Mouse (Mus musculus) skeletal muscle tissue, adult 2 months (tissue): ENCODE data around the gene Mis12.

ENCODE experiments used
- DNase-seq: peaks from one replicate; pipeline ENCODE4 v3.0.0-alpha.2; 2012; ENCODE audit warnings: low read depth, low spot score

Mis12 gene

DNA sequence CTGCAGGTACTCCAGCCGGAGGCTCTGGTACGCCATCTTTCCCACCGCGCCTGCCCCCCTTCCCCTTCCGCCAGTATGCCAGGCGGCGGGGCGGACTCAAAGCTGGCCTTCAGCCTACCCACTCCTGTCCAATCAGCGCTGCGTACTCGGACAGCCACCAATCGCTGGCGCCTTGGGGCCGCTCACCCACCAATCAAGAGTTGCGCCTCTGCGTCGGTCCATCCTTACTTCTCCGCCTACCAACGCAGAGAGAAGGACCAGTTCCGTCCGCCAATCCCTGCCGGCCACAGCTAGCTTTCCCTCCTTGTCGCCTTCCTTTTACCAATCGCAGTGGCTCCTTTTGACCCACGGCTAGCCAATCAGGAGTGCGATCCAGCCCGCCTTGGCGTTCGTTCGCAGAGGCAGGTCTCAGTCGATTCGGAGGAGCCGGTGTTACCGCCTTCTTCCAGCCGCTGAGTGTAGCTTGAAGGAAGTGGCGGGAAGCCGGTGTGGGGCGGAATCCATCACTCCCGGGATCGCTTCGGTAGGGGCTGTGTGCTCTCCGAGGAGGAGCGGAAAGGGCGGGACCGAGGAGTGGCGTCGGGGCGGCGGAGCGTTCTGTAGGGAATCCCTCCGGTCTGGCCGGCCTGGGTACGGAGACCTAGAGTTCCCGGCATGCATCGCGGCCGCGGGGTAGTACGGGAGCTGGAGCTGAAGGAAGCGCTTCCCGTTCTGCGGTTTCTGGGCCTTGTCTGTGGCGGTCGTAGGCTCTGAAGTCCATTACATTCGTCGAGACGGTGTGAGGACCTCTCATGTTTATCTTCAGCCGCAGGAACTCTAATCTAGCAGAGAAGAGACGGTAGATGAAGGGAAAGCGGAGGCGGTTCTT is at the start of gene Mis12, which contains the start of gene Derl2:
Gene Mis12, plus strand, starts transcription at position 411 of the 868 bp plus-strand sequence.
Gene Derl2, minus strand, starts transcription at position 641 of the 868 bp plus-strand sequence.
- DNase-seq: peak; percentile 99

DNA sequence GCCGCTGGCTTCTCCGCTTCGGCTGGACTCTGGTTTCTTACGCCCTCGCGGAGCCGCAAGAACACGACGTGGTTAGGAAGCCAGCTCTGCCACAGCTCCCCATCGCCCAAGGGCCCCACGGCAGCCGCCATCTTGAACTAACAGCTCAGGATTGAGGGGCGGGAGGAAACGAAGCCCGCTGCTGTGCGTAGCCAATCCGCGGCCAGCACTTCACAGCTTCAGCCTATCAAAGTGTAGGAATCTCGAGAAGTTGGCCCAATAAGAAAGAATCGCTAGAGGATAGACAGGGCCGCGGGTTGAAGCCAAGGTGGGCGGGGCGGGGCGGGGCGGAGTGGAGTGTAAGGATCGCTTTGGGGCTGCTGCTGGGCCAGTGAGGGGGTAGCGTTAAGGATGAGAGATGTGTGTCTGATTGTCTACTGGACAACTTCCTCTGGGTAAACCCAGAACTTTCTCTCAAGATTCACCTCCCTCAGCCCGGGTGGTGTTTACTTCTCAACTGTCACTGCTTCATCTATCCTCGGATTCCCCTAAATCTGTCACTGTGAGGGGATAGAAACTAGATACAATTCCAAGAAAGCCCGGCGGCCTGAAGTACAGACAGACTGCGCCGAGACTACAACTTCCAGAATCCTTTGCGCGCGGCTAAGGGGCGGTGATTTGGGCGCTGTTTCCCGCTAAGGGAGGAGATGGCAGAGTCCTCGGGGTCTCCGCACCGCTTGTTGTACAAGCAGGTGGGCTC is 49.4 kb upstream of the Mis12 start, which contains the start of the genes Nup88 and Rpain:
Gene Nup88, minus strand, starts transcription at position 153 of the 739 bp plus-strand sequence.
Gene Rpain, plus strand, starts transcription at position 393 of the 739 bp plus-strand sequence.
- peak; percentile 96 for DNase-seq

DNA sequence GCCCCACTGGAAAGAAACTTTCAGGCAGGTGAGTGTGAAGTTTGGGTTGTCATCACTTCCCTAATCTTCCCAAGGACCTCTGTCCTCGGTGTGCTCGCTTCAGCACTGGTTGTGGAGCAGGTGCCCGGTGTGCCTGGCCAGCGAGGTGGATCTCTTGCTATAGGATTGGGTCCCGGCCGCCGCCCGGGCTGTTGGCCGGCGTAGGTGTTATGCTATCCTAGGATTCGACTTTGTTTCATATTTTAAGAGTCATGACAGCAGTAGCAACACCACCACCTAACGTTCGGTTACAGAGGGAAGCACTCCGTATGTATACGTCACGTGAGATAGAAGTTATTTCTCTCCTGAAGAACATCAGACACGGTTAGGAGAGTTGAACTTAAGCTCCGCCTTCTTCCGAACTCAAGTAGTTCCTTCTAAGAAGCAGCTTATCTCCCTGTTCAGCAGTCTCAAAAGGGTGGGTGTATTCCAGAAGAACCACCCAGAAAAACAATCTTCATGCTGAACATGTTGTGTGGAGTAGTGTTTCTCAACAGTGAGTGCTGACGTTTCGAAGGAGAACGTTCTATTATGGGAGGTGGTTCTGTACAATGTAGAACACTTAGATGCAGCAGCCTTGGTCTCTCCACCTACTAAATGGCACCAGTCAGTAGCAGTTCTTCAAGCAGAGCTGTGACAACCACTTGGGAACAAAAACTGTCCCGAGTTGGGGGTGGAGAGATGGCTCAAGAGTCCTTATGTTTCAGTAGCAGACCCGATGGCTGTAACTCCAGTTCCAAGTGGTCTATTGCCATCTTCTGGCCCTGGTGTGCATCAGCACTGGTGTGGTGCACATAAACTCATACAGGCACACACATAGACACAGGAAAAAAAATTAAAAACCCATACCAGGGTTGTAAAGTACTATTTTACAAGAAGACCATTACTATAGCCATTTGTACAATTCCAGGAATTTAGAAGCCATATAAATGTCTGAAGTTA is 48.6 kb upstream of the Mis12 start:
- DNase-seq: peak; percentile 40

DNA sequence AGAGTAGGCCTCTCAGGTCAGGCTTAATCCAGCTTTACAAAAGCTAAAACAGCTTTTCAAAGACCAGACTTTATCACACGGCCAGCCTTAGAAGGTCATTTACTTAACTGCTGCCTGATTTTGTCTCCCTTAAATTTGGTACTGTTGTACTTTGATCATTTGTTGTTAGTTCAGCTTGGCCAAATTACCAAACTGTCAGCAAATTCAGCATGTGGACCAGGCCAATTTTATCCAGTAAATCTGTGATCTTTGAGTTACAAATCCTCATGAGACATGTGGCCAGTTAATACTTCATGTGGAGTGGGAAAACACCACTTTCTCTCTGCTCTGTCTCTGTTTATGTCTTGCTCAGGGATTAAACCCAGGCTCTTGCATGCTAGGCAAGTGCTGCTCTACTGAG is 46.8 kb upstream of the Mis12 start:
- no peak for DNase-seq

DNA sequence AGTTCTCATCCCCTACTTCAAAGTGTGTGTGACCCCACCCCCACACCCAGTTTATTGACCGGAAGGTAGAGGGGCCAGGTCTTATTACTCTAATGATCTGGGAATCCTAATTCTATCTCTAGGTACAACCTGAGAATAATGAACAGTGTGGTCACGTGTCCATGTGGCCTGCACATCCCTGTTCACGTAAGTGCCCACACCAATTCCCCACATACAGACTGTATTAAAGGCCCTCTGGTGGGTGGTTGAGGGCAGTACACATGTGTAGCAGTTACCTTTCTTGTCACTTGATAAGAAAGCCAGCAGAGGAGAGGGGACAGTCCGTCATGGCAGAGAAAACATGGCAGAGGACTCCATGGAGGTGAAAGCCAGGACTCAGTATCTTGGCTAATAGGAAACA is 45.5 kb upstream of the Mis12 start:
- DNase-seq: no peak

DNA sequence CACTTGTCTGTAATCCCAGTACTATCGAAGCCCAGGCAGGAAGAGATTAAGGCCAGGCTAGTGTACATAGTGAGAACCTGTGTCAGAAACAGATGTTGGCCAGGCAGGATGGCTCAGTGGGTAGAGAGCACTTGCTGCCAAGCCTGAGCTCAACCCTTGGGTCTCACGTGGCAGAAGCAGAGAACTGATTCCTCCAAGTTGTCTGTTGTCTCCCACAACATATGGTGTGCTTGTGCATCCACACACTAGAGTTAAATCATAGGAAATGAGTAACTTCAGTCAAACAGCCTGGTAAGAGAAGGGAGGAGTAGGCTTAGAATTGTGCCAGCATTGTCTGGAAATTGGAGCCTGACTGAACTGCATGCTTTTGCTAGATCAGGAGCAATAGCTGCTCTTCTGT is 44.2 kb upstream of the Mis12 start:
- DNase-seq: no peak

DNA sequence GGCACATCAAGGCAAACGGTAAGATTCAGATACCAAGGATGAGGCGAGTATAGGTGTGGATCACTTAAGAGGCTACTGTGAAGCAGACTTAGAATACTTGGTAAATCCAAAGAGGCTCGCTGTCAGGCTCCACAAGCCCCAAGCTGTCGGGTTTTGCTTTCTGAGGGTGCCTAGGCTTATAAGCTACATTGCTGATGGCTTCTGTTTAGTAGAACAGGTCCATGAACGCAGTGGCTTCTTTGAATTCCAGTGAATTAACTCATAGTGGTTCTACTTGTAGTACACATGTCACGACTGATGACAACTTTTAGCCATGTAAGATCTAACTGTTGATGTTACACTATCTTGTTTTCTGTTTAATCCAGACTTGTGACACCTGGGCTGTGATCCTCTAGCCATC is 42.1 kb upstream of the Mis12 start:
- no peak for DNase-seq

DNA sequence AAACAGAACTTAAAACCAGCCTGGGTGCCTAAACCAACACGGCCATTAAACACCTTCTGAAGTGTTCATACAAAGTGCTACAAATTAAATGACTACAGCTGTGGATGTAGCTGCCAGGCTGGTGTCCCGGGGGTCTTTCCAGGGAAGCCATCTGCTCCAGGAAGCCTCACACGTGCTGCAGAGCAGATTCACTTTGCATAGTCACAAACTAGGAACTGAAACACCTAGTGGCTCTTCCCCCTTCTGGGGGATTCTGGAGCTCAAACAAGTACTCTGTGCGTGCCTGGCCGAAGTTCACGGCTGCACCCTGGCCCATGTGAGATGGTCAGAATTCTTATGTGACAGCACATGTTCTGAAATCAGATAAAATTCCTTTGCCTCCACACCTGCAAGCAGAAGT is 39.2 kb upstream of the Mis12 start:
- DNase-seq: no peak

DNA sequence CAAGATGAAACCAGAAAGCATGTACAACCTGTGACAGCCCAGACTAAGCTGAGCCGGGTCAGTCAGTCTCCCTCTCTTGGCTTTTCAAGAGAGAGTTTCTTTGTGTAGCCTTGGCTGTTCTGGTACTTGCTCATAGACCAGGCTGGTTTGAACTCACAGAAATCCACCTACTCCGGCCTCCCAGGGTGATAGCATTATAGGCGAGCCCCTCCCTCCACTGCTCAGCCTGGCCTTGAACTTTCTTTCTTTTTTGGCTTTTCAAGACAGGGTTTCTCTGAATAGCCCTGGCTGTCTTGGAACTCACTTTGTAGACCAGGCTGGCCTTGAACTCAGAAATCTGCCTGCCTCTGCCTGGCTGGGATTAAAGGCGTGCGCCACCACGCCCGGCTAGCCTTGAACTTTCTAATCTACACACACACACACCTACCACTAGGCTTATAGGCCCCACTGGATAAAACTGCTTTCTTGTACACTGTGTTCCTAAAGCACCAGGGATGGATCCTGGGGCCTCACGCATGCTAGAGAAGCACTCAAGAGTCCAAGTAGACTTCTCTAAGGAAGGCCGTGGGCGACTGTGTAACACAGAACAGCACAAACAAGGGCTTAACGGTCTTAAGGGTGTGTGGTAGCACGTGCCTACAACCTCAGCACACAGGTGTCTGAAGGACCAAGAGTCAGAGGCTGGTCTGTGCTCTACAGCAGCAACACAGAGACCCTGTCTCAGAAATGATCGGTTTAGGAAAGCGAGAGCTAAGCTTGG is 38.5 kb upstream of the Mis12 start:
- no peak for DNase-seq

DNA sequence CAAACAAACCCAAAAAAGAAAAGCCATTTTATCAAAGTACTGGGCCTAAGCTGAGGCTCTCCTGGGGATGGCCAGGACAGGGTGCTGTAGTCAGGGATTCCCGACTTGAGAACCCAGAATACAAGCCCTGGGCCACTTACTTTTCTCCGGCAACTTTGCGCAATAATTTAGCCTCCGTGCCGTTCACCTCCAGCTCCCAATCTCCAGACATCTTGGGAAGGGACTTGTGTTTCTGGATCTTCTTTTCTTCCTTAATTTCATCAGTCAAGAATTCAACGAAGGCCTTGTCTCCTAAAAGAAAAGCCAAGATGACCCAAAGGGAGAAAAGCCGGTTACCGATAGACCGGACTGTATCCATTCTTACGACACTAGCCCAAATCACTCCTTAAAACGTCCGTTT is 37.4 kb upstream of the Mis12 start:
- DNase-seq: no peak

DNA sequence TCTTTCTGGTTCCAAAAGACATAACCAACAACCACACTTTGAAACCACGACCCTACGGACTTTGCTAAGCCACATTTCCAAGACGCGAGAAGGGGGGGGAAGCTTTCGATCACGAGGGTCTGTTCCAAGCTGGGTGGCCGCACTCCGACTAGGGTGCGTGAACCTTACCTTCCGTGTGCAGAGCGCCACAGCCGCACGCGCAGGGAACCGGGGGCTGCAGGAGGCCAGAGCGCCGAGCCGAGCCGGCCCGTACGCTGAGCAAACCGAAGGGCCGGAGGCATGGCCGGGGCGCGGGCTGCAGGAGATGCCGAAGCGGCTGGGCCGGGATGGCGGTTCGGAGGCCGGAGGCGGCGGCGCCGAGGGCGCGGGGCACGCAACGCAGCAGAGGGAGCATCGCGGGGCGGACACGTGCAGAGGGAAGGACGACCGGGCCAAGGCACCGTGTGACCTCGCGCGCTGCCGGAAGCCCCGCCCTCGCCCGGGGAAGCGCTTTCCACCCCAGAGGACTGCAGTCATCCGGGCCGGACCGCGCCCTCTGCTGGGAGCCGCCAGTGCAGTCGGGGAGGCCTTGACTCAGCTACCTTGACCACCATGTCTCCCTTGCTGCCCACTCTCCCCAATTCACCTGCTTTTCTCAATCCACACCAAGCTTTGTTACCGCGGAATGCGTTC is 36.7 kb upstream of the Mis12 start, which contains the start of gene C1qbp:
Gene C1qbp, minus strand, starts transcription at position 470 of the 672 bp plus-strand sequence.
- DNase-seq: peak; percentile 87

DNA sequence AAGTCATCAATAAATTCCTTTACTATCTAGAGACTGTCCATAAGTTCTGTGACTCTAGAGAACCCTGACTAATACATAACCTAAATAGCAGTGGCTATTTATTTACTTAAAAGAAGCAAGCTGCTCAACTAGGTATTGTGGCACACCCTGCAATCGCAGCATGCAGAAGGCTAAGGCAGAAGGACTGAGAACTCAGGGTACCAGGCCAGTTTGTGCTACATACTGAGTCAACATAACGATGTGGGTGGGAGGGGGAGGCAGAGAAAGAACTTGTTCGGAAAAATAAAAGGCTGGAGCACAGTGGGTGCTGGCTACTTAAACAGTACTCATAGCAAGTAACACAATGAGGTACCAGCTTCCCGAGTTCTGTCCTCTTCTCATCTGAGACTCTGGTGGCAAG is 18.2 kb upstream of the Mis12 start:
- DNase-seq: no peak

DNA sequence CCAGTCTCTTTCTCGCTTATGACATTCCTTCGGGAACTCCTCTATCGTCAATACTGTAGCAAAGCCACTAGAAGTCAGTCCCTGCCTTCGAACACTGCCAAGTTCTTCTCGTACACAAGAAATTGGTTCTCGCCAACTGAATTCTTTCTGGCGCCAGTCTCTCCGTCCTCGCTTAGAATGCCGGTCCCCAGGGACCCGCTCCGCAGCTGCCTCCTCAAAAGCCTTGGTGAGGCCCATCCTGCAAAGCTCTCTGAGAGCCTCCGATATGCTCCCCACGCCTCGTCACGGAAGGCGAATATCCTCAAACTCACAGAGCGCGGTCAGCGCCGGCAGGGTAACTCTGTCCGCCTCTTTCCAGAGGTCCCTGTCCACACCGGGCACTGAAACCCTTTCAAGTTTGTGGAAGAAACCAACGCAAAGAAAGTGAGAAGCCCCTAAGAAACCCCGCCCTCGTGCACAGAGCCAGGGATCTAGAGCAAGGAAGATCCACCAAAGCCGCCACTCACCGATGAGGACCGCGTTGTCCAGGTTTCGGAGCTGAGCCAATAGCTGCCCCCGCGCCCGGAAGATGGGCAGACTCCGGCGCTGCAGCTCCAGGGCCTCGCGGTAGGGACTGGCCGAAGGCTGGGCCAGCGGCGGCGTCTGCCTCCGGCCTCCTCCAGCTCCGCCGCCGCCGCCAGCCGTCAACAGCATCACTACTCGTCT is 15.6 kb upstream of the Mis12 start:
- peak; percentile 43 for DNase-seq

DNA sequence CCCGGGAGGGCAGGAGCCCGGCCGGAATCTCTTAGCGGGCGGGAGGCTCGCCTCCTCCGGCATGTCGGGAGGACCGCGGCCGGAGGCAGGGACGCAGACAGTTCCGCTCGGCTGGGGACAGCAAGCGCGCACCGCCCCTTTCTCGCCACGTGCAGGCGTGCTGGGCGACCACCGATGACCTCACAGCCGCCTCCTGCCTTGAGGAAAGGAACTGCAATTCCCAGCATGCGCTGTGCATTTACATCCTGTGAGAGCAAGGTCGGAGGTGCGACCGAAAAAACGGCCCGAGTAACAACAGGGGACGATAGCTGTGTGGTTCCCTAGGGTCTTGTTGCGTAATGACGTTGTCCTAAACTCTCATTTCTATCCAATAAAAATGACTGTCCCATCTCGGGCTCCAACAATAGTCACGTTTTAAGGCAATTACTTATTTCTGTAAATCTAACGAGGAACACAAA is 15.1 kb upstream of the Mis12 start, which contains the start of gene Dhx33:
Gene Dhx33, minus strand, starts transcription at position 122 of the 458 bp plus-strand sequence.
- DNase-seq: peak; percentile 96

DNA sequence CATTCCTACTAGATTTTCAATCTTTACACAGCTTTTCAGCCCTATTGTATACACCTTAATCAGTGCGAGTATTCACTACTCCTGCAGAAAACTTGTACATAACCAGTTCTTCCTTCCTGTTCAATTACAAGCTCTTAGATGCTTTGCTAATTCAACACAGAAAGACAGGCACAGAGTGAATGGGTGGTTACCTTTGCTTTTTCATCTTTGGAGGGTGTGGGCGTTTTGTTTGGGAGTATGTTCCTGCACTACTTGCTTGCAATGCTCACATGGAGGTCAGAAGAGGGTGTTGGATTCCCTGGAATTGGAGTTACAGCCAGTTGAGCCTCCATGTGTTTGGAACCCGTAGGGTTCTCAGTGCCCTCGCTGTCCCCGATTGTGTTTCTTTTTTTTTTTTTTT is 14.4 kb upstream of the Mis12 start:
- no peak for DNase-seq

DNA sequence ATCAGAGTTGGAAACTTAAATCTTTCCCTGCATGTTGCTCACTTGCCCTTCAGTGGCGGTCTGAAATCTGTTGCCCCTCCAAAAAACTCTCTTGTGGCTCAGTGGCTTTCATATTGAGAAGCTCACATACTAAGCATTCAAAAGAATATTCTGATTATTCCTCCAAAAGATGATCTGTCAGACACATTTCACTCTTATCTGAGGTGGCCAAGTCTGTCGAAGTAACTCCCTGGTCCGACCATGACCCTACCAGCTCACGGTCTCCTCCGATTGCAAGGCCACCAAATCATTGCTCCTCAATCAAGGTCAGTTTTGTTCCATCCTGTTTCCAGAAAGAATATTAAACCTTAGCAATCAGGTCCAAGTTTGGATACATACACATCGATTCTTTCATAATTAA is 12.4 kb upstream of the Mis12 start:
- DNase-seq: no peak

DNA sequence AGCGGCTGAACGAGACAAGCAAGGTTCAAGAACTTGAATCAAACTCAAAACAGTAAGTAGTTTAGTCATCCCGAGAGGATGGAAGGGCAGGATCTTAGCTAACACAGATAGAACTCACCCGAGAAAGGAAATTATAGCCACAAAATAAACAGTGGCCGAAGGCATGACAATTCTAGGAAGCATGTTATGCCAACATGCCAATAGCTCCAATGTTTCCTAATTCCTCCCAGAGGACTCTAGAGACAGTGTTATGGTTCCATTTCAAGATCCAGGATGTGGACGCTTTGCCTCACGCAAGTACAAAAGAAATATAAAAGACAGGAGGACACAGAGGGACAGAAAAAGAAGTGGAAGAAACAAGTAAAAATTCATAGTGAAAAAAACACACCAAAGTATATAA is 11.6 kb upstream of the Mis12 start:
- no peak for DNase-seq

DNA sequence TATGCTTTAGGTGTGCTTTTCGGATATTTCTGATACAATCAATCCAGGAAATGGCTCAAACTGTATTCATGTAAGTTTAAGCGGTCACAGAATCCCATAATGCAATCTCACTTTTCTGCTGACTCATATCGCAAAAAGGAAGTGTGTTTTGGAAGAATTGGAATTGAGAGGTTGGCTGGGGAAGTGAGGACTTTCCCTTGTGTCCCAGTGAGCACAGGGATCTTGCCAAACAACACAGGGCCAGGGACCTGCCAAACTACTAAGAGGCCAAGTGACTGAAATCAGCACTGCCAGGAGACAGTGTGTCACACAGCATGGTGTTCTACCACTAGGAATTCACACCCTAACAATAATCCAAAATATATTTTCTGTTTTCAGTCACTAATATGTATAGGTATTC is 11.1 kb upstream of the Mis12 start:
- DNase-seq: peak; percentile 64

DNA sequence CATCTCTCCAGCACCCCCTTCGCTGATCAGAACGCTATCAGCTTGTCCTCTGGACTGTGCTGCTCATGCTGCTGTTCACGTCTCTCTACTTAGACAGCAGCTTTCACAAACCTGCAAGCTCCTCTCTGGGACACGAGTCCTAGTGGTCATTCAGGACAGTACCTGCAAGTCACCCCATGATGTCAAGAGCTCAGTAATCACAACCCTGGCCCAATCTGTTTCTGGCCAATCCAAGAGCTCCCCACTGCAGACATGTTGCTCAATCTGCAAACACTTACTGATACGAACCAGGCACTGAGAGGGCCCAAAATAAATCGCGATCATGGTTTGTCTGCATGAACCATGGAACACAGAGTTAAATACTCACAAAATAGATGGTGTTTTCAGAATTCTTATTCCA is 6.7 kb upstream of the Mis12 start:
- DNase-seq: no peak
